Mouse (Mus musculus) heart, embryonic 11.5 days (tissue): ENCODE measurements around the gene Stag2. TPM values are rescaled to one million over a fixed set of nuclear protein-coding genes. Genes with fewer than 3 reads are reported as not detected.
A peak's percentile ranks its signal among the peaks of the same experiment; 100 is the strongest.

Source experiments
- ATAC-seq: fragments of 200-750 bp; cut with Nextera tagmentation; replicated peaks from 2 replicates; pipeline ENCODE4 v1.8.0; 2017; ENCODE audit warnings: moderate library complexity; ENCODE audit not compliant: insufficient number of reproducible peaks, low FRiP score, low TSS enrichment
- H3K27ac ChIP-seq: fragments of 300-500 bp; sonication (generic); 2 replicates; pipeline ENCODE4 v1.5.1; 2014; ENCODE audit warnings: mild to moderate bottlenecking, low read depth, low read length
- H3K27me3 ChIP-seq: fragments of 300-500 bp; sonication (generic); 2 replicates; pipeline ENCODE4 v1.6.1; 2014; ENCODE audit warnings: mild to moderate bottlenecking, low read length, mixed read lengths; ENCODE audit not compliant: control insufficient read depth, insufficient read depth
- H3K36me3 ChIP-seq: fragments of 300-500 bp; sonication (generic); 2 replicates; pipeline ENCODE4 v1.6.1; 2014; ENCODE audit warnings: mild to moderate bottlenecking, low read length, moderate library complexity, mixed read lengths; ENCODE audit not compliant: control insufficient read depth, insufficient read depth
- H3K4me1 ChIP-seq: fragments of 300-500 bp; sonication (generic); 2 replicates; pipeline ENCODE4 v1.6.1; 2014; ENCODE audit warnings: low read length; ENCODE audit not compliant: control insufficient read depth, insufficient read depth
- H3K4me2 ChIP-seq: fragments of 300-500 bp; sonication (generic); 2 replicates; pipeline ENCODE4 v1.6.1; 2014; ENCODE audit warnings: mild to moderate bottlenecking, moderate library complexity
- H3K4me3 ChIP-seq: fragments of 300-500 bp; sonication (generic); 2 replicates; pipeline ENCODE4 v1.5.1; 2014; ENCODE audit warnings: low read depth, low read length
- H3K9ac ChIP-seq: fragments of 300-500 bp; sonication (generic); 2 replicates; pipeline ENCODE4 v1.6.1; 2014; ENCODE audit warnings: mild to moderate bottlenecking, low read depth, low read length, moderate library complexity
- H3K9me3 ChIP-seq: fragments of 300-500 bp; sonication (generic); replicated peaks from 2 replicates; pipeline ENCODE4 v1.6.1; 2016; ENCODE audit warnings: low read length; ENCODE audit not compliant: control insufficient read depth
- WGBS: fragments of 180-500 bp; shearing (Covaris S2); extraction: QIAGEN DNeasy Blood & Tissue Kit; methylation state at CpG from one replicate; pipeline ENCODE4 v1.1.7; 2014; ENCODE audit not compliant: insufficient replicate concordance; 5-methylcytosine and 5-hydroxymethylcytosine counted together
- polyA plus RNA-seq: library from polyadenylated mRNA; unstranded; fragments of >200 nt; fragmentation: Nextera tagmentation; extraction: Ambion mirVana; gene quantifications from 2 replicates; pipeline ENCODE4 v1.2.1, GENCODE M21; 2014

The Stag2 gene
- polyA plus RNA-seq, 1 experiment from 2014 or later = 44.3 TPM

DNA sequence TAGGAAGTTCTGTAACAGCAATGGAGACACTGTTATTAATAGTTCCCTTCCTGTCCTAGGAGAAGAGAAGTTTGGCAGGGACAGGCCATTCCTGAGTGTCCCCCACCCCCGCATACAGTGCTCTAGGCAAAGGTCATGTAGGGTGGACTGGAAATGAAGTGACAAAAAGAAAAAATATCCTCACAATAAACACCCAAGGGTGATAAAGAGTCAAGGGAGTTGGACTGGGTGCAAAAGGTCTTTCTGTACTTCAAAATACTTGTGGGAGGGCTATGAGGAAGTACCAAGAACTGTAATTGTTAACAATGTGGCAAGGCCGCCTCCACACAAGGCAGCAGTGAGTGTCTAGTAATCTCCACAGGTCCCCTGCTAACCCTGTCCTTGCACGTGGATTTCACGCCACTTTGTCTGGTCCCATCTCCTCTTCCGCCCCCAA is 1.1 kb upstream of the Stag2 start:
- Histone ChIP-seq H3K27me3 (no peaks in the 10 kb centered on the region), H3K4me1 (no peaks in the 10 kb centered on the region; the same call in 1 of the 2 replicates), H3K36me3 (no peaks in the 10 kb centered on the region), H3K27ac (peak overlapping the region; percentile 82), H3K9ac (peak overlapping the region; percentile 72; the same call in 1 of the 2 replicates), H3K4me3 (peak overlapping the region; percentile 63; the same call in 1 of the 2 replicates), H3K9me3 (no peaks in the 10 kb centered on the region), H3K4me2 (peak overlapping the region; percentile 59)
- ATAC-seq = no peak
- WGBS = 48% methylated on average over 5 of the region's 5 CpGs

GRCm38 (mm10) chrX:42149557-42150345 is 634 bp downstream of the Stag2 start:
- H3K4me2 ChIP-seq = peak overlapping the region; percentile 56
- no peaks in the 10 kb centered on the region for H3K36me3 ChIP-seq
- H3K9ac ChIP-seq = peak overlapping the region; percentile 97
- peaks cover 3% of the 10 kb centered on the region; the same call in 1 of the 2 replicates for H3K4me1 ChIP-seq
- peak overlapping the region; percentile 100 for H3K27ac ChIP-seq
- peak; percentile 25 for ATAC-seq
- no peaks in the 10 kb centered on the region for H3K9me3 ChIP-seq
- H3K4me3 ChIP-seq = peak overlapping the region; percentile 63
- 26% methylated on average over 52 of the region's 71 CpGs for WGBS
- H3K27me3 ChIP-seq = no peaks in the 10 kb centered on the region

- H3K27me3 ChIP-seq = no peaks in the 10 kb centered on the region
- peak overlapping the region; percentile 61 for H3K4me2 ChIP-seq
- 15% methylated on average over 18 of the region's 40 CpGs for WGBS
- H3K4me1 ChIP-seq = peaks cover 3% of the 10 kb centered on the region; the same call in 1 of the 2 replicates
- H3K36me3 ChIP-seq = no peaks in the 10 kb centered on the region
- peak; percentile 53 for ATAC-seq
- peak overlapping the region; percentile 100 for H3K27ac ChIP-seq
- H3K9ac ChIP-seq = peak overlapping the region; percentile 97
- H3K4me3 ChIP-seq = peak overlapping the region; percentile 63
- no peaks in the 10 kb centered on the region for H3K9me3 ChIP-seq
These were observed 1.4 kb downstream of the Stag2 start for GRCm38 (mm10) chrX:42150346-42151023.

DNA sequence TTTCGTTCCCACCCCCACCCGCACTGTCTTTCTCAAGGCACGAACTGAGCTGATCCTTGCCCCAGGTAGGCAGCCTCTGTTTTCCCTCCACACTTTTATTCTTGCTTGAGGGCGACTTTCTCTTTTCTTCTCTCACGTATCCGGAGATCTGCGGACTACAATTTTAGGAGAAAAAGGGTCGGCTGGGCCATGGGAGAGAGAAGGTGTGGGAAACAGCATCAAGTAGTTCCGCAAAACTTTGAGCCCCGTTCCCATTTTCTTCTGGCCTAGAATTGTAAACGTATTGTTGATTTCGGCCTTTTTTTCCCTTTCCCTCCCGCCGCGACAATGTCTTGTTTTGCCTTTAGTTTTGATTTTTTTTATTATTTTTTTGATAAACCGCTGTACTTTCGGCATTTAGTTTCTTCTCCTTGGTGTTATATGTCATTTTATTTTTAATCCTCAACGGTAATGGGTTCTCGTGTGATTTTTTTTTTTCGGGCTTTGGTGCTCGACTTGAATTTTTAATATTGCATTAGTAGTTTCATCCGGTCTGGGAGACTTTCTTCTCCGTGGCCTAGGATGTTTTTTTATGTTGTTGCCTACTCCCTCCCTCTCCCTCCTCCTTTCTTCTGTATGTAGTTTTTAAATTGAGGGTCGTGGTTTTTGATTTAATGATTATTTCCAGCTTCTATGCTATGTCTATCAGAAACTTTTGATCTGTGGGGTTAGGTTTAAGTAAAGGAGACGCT is 2.1 kb downstream of the Stag2 start:
- WGBS = 11% methylated on average over 25 of the region's 25 CpGs

DNA sequence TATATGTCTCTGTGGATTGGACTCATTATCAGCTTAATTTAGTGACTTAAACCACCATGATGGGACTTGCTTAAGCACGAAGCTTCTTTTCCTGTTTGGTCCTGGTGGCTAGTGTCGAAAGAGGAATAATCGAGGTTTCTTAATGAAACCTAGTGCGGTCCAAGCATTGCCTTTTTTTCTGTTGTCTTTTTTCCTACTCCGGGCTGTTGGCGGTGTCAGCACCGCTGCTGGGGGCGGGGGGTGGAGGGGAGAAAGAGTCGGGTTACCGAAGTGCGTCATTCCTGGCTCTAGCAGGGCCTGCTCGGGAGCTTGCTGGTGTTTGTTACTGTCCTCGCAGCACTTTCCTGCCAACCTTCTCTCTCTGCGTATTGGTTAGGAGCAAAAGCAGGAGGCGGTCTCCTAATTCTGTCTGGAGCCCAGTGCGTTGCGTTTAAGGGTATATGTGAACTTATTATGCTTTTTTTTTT is 2.8 kb downstream of the Stag2 start:
- 8% methylated on average over 17 of the region's 17 CpGs for WGBS
- no peaks in the 10 kb centered on the region for H3K9me3 ChIP-seq
- peaks cover 3% of the 10 kb centered on the region; the same call in 1 of the 2 replicates for H3K4me1 ChIP-seq
- H3K4me3 ChIP-seq = peak overlapping the region; percentile 53
- peak overlapping the region; percentile 92 for H3K27ac ChIP-seq
- no peaks in the 10 kb centered on the region for H3K27me3 ChIP-seq
- H3K4me2 ChIP-seq = peak overlapping the region; percentile 61
- H3K36me3 ChIP-seq = no peaks in the 10 kb centered on the region
- peak; percentile 56; the same call in 1 of the 2 replicates for ATAC-seq
- H3K9ac ChIP-seq = peak overlapping the region; percentile 81

More for the DNA sequence above, 2.1 kb downstream of the Stag2 start:
- H3K27ac ChIP-seq = peak overlapping the region; percentile 92
- no peaks in the 10 kb centered on the region for H3K9me3 ChIP-seq
- H3K9ac ChIP-seq = peak overlapping the region; percentile 81
- ATAC-seq = no peak
- peak overlapping the region; percentile 61 for H3K4me2 ChIP-seq
- no peaks in the 10 kb centered on the region for H3K27me3 ChIP-seq
- H3K4me1 ChIP-seq = peaks cover 3% of the 10 kb centered on the region; the same call in 1 of the 2 replicates
- H3K36me3 ChIP-seq = no peaks in the 10 kb centered on the region
- peak overlapping the region; percentile 53 for H3K4me3 ChIP-seq

DNA sequence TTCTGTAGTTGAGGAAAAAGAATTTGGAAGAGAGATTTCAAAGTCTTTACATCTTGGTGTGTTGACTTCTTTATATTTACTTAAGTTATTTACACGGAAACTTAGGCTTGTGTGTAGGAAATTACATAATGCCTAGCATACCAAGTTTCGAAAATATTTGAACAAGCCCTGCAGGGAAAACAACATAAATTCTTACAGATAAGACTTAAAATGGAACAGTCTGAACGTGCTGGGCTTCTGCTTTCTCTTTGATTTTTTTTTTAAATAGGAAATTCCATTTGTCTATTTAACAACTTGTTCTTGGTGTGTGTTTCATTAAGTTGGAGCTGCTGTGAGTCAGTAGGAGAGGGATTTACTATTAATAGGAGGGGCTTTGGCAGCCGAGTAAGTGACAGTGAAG is 3.9 kb downstream of the Stag2 start:
- Histone ChIP-seq H3K4me1 (0 out of 2 replicates have a peak, but pooled peaks cover 3% of the 10 kb centered on the region), H3K9ac (no peak overlapping the region; the same call in 1 of the 2 replicates), H3K4me2 (peak overlapping the region; percentile 61), H3K27ac (peak overlapping the region; percentile 41; the same call in 1 of the 2 replicates), H3K4me3 (peak overlapping the region; percentile 53), H3K9me3 (no peaks in the 10 kb centered on the region), H3K27me3 (no peaks in the 10 kb centered on the region), H3K36me3 (no peaks in the 10 kb centered on the region)
- no peak for ATAC-seq
- 20% methylated on average over 4 of the region's 4 CpGs for WGBS

DNA sequence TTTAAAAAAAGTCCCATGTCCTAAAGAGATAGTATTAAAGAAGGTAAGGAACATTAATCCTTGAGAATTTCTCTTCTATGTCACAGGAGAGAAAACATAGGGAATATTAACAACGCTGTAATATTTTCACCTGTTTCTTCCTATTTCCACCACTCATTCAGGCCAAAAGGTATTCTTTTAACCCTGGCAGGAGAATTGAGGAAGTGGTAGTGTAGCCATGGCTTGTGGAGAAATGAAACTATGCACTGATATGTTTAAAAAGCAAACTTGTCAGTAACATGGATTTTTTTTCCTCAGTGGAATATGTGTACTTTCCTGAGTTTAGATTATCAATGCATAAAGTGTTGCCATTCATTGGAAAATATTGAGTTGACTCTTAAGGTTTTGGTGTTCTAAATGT is 16.3 kb downstream of the Stag2 start:
- Histone ChIP-seq H3K4me1 (no peaks in the 10 kb centered on the region), H3K9me3 (no peaks in the 10 kb centered on the region), H3K27me3 (no peaks in the 10 kb centered on the region), H3K4me2 (no peak overlapping the region), H3K36me3 (no peaks in the 10 kb centered on the region), H3K9ac (no peak overlapping the region), H3K27ac (no peak overlapping the region), H3K4me3 (no peak overlapping the region)
- WGBS = 83% methylated on average over 1 of the region's 1 CpGs
- ATAC-seq = no peak

GRCm38 (mm10) chrX:42170811-42171210 is 21.7 kb downstream of the Stag2 start:
- Histone ChIP-seq H3K36me3 (no peaks in the 10 kb centered on the region), H3K27ac (no peak overlapping the region), H3K4me1 (no peaks in the 10 kb centered on the region), H3K9ac (no peak overlapping the region), H3K4me2 (no peak overlapping the region), H3K9me3 (no peaks in the 10 kb centered on the region), H3K4me3 (no peak overlapping the region), H3K27me3 (no peaks in the 10 kb centered on the region)
- WGBS = 89% methylated on average over 5 of the region's 5 CpGs
- ATAC-seq = no peak
